Mouse (Mus musculus): ENCODE data around the gene Kcnq1.

The Kcnq1 gene

DNA sequence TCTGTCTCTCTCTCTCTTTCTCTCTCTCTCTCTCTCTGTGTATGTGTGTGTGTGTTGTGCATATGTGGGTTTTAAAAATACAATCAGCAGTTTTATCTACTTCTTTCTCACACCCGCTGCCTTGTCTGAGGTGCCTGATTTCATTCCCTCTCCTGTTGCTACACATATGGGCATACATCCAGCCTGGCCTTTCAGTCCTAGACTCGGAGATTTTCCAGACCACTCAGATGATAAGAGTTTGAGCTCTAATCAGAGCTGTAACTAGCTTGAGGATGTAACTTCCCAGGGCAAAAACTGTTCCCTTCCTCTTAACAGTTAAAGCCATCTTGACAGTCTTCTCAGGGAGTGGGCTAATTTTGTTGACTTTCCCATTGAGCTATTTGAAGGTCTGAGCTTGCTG is 265.2 kb downstream of the Kcnq1 start:
- no peak for DNase-seq (ENCODE audit: low spot score)

DNA sequence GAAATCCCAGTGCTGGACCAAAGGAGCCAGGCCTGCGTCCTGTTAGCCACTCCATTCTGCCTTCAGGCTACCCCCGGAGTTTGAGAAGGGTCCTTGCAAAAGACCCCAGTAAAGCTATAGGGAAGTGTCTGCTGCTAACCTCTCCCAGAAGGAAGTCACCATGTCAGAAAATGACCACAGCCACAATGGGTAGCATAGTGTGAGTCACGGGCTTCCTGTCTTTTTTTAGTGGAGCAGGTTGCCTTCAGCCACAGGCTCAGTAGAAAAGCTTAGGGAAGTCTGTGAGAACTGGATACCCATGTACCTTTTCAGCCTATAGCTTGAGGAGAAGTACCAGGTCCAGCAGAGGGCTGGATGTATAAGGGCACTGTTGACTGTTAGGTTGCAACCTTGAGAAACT is 267.1 kb downstream of the Kcnq1 start:
- DNase-seq (ENCODE audit: low spot score), result no peak

DNA sequence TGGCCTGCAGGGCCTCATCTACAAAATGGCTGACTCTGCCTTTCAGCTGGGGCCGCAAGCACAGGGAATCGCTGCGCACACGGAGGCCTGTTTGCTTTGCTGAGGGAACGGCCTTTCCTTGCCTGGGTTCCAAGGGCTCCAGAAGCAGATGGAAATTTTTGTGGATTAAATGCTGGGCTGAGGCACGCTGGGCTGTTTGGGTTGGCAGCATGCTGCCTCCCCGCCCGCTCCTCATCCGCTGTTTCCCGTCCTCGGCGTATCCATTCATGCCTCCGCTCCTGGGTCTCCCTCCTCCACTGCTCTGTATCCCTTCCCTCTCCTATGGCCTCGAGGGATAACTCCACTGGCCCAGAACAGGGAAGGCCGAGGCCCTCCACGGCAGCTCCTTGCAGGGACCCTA is 269.8 kb downstream of the Kcnq1 start:
- DNase-seq (ENCODE audit: low spot score), result no peak

DNA sequence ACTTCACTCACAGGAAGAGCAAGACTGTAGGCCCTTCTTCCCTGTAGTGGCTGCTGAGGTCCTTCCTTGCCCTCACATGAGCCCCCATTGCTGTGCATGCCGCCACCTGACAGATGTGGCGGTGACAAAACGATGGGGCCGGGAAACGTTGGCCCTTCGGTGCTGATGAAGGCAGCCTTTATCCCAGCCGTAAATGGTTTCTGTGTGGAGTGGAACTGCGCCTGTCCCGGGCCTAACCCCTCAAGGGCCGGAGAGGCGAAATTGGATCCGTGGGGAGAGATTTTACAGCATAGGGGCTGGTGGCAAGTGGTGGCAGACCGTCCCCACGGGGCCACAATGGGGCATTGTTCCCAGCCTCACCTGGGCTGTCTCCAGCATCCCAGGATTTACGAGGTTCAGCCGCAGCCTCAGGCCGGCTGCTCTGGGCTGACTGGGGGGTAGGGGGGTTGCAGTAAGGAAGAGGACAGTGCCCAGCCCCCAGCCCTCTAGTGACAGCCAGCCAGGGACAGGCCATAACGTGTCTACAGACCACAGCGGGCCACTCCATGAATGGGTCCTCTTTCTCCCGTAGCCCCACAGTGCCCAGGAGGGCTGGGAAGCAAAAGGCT is 274.4 kb downstream of the Kcnq1 start:
- DNase-seq (ENCODE audit: low spot score), result no peak

DNA sequence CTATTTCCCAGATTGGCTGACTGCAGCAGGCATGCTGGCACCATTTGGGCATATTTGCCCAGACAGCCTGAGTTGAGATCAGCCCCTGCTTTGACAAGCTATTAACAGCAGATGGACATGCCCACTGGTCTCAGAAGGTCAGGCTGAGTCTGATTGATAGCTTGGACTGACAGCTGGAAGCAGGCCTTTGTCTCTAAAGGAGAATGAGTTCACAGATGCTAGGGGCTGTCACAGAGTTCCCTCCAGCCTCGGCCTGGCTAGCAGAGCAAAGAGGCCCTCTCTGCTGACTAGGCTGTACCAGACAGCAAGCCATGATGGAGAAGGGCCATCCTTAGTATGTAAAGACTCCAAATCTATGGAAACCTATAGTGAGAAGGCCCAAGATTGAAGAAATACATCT is 280.5 kb downstream of the Kcnq1 start:
- DNase-seq (ENCODE audit: low spot score), result no peak

DNA sequence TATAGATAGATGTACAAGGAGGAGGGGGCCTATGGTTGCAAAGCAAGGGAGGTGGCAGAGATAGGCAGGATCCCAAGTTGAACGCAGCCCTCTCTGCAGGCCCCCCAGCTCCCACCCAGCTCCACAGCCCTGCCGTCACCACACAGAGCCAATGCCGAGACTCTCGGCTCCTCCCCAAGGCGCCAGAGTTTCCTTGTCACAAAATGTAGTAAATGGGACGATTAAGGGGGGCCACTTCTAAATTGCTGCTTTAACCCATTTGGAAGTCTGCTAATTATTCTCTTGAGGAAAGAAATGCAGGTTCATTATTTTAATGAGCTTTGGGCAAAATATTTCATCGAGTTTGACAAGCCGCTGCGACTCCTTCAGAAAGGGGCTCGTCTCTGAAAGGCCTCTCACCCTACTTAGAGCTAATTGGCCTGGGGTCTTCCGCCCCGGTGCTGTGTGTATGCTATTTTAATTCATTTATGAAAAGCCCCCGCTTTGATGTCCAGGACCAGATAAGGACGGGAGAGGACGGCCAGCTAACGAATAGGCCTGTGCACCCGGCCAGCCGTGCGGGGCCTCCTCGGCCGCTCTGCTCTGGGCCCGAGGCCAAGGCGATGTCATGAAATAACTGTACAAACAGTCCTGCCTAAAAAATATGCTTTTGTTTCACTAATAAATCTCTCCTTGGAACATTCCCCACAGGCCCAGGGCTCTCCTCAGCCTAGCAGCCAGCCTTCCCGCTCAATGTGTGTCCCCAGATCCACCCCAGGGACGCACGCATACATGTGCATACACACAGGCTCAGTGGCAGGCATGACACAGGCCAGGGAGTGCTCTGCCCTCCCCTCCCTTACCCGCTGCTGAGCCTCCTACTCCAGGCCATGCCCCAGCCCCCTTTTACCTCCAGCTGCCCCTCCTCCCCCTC is 282.9 kb downstream of the Kcnq1 start:
- DNase-seq (ENCODE audit: low spot score), result peak; percentile 39

DNA sequence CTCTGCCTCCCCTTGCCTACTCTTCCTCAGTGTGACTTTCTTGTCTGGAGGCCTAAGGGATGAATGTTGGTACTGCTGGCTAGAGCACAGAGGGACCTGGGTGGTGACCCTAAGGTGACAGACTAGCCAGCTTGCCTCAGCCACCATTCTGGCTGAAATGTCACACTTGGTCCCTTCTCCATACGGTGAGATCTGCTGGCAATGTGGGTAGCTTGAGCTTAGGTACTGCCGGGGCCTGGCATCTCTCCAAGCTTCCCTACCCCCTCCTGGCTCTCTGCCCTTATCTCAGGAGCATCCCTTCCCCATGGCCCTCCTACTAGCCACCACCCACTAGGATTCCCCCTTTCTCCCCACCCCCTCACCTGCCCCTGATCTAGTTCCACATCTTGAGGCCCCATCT is 283.7 kb downstream of the Kcnq1 start:
- no peak for DNase-seq (ENCODE audit: low spot score)

DNA sequence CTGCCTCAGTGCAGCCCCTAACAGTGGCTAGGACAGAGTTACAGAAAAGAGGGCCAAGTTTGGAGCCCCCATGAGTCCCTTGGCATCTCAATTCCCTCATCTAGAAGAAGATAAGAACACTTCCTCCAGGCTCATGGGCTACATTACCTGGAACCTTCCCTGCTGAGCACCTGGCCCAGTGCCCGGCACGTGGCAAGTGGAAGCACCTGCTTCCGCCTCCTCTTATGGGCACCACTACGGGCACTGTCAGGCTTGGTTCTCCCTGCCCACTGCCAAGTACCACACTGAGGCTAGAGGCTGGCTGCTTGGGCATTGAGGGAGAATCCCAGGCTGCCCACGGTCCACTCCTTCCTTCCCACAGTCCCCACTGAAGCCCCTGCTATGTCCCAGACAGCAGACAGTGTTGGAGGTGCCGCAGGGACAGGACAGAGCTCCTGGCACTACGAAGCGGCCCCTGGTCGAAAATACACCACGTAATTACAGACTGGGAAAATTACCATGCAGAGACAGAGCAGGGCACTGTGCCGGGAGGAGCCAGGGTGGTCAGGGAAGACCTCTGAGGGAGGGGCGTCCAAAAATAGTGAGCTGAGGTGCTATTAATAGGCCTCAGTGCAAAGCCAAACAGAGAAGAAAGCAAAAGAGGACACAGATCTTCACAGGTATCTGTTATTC is 284.3 kb downstream of the Kcnq1 start:
- DNase-seq (ENCODE audit: low spot score), result no peak

DNA sequence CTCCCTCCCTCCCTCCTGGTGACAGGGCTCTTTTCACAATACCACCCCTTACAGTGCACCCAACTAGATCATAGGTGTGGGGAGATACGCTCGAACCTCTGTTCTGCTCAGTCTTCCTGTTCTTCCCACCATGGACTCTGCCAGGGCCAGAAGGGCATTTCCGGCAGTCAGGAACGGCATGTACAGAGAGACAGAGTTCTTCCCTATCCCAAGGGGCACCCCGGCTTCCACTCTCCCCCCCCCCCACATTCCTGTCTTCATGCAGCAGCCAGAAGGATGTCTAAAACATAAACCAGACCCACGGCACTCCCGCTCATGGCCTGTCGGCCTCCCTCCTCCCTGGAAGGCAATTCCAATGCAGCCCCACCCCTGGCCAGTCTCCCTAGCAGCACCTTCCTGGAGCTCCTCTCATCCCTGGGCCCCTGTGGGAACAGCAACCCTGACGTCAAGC is 289.0 kb downstream of the Kcnq1 start:
- no peak for DNase-seq (ENCODE audit: low spot score)

DNA sequence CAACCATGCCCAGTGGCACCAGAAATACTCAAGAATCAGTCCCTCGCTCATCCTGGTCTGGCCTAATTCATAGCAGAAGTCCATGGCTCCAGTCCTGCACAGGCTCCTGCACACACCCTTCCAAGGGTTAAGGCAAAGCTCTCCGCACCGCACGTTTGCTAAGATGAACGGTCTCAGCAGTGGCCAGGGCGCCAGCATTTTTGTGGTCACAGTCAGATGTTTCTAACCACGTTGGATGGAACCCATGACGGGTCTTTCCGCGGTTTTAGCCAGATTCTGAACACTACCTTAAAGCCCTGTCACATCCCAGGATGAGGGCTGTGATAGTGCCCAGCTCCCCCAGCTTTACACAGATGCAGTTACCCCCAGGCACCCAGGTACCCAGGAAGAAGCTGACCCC is 293.6 kb downstream of the Kcnq1 start:
- no peak for DNase-seq (ENCODE audit: low spot score)

DNA sequence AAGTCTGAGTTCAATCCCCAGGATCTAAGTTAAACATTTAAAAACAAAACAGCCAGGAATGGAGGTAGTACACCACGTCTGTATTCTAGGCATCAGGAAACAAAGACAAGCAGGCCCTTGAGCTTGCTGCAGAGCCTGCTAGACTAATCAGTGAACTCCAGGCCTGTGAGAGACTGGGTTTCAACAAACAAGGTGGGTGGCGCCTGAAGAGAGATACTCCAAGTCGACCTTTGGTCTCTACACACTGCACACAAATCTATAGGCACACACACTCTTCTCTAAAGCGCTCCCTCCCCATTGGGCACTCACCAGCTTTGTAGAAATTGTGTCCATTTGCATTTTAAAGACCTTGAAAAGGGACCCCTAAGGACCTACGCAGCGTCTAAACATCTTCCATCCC is 294.4 kb downstream of the Kcnq1 start:
- DNase-seq (ENCODE audit: low spot score), result no peak

DNA sequence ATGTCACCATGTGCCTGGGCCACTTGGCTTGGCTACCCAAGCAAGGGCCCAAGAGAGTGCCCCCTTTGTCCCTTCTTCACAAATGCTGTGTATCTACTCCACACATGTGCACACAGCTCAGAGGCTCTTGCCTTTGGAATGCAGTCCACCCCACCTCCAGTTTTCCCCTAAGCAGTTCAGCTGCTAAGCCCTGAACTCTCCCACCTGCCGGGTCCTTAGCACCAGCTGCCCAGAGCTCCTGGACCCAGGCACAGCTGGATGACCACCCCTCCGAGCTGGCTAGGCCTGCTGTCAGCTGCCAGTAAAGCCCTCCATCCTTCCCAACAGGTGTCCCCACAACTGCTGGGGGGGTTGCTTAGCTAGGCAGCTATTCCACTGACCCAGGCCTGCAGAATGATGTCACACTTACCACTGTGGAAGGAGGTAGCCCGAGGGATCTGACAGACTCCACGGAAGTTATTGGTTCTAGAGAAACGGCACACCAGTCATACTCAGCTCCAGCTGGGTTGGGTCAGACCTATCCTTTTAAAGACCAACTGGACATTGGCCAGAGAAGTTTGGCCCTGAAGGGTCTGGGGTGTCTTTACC is 295.4 kb downstream of the Kcnq1 start:
- DNase-seq (ENCODE audit: low spot score), result no peak

DNA sequence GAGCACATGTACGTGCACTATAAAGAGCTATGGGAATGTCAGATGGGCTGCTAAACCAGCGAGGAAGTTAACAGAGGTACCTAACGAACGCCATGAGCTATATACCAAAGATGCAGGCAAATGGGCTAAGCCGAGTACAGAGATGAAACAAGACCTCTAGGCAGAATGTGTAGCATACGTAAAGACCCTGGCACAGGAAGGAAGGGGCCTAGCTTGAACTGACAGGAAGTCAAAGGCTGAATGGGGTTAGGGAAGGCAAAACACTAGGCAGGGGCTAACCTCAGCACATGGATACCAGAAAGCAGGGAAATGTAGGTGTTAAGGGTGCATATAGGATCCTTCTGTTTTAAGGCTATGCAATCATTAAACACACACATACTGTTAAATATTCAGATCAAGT is 298.1 kb downstream of the Kcnq1 start:
- no peak for DNase-seq (ENCODE audit: low spot score)

DNA sequence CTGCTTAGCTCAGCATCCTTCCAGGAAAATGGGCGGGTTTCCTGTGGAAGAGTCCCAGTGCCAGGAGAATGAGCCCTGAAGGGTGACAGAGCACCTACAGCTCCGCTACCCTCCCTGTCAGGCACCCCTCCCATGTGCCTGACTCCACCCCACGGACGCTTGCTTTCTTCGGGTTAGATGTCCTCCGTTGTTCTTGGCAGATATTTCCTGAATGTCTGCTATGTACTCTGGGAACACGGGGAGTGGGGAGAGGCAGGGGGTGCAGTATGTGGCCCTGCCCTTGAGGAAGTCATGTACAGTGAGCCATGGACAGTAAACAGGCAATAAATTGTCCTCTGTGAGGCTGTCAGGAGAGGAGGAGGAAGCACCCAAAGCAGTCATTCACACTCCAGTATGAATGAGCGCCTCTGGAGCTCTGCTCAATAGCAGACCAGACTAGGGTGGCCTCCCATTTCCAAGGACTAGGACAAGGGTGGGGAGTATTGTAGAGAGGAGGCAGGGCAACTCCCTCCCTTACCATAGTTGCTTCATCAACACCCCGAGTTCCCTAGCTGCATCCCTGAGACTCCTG is 301.9 kb downstream of the Kcnq1 start:
- no peak for DNase-seq (ENCODE audit: low spot score)

DNA sequence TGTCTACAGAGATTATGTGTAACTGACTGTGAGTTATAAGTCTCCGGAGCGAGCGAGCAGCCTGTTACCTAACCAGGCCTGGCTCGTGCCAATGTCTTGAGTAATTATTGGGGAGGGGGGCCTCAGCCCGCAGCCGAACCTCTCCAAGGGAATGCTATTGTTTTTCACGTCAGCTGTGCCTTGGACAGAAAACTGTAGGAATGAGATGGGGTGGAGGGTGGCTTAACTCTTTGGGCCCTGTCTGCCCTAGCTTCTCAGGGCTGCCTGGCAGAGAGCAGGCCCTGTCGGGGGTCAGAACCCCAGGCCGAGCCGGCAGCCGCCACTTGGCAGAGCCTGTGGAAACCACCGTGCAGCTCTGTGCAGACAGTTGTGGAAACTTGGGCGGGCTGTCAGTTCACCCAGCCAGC is 302.5 kb downstream of the Kcnq1 start:
- DNase-seq (ENCODE audit: low spot score), result no peak

DNA sequence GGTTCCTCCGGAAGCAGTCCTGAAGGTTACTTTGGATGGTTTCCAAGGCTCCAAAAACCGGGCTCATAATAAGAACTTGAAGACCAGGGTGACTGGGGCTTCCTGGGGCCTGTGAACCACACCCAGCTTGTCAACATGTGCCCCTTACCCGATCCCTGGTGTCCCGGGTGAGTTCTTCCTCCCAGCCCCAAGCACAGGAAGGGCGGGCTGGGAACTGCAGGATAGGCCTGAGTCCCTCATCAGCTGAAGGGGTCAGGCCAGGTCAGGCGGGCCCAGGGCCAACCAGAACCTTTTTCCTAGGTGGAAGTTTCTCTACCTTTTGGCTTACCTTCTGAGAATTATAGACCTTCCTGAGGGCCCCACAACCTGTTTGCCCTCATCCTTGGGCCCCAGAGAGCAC is 306.4 kb downstream of the Kcnq1 start:
- DNase-seq (ENCODE audit: low spot score), result no peak

DNA sequence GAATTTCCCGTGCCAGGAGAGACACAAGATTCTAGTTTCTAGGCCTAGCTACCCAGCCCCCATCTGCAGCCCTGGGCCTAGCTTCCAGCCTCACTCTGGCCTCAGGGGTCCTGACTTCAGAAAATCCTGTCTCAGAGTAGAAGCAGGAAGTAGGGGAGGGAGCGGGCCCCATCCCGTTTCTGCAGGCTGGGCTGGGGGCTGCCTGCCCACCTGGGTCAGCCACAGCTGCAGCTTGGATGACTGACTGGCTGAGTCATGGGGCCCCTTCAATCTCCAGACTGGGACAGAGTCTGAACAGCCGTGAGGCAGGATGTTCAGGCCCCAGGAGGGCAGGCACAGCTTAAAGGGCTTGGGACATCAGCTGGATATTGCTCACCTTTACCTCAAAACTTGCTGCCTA is 308.9 kb downstream of the Kcnq1 start:
- no peak for DNase-seq (ENCODE audit: low spot score)

DNA sequence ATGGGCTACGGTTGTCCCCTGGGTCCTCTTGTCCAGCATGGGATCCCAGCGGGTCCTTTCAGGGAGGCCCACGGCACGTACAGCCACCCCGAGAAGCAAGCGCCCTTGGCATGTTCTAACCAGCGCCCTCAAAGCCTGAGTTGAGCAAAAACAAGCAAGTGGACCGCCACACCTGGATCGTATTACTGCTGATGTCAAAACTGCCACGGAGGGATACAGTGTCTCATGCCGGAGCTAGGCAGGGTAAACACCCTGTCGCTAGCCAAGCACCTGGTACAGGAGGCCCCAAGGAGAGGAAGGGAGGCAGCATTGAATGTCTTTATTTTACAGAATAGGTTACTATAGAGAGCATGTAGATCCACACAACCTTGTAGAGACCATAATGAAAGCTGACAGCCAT is 310.2 kb downstream of the Kcnq1 start:
- no peak for DNase-seq (ENCODE audit: low spot score)

DNA sequence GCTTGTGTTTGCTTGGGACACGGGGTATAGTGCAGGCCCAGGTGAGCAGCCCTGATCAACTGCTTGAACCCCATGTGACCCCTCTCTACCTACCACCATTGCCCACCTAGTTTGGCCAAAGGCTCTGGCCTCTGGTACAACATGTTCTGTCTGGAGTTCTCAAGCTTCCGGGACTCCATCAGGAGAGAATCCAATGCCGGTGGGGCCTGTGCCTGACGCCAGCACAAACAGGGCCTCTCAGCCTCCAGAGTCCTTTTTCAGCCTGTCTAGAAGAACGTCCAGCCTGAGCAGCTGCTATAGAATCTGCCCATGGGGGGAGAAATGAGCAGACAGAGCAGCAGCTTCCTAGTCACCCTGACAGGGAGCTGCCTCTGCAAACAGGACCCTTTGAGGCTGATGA is 311.7 kb downstream of the Kcnq1 start:
- no peak for DNase-seq (ENCODE audit: low spot score)

DNA sequence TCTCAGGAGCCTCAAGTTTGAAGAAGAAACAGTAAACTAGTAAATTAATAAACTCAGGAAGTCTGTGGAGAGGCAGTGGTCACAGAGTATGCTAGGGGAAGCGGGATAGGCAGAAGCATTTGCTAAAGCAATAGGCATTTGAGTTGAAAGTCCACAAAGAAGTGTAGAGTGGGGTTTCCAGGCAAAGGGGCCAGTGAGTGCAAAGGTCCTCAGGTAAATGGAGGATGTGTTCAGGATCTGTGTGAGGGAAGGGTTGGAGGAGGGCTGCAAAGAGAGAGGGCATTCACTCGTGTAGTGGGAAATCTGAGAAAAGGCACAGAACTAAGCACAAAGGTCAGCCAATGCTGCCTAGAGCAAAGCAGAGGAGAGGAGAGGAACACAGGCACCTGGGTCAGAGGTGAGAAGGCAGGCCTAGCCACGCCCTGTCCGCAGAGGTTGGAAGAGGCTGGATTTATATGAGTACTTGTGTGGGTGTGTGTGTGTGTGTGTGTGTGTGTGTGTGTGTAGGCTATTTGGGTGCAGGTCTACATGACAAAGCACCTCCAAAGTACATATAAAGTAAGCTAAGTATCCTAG is 313.5 kb downstream of the Kcnq1 start:
- DNase-seq (ENCODE audit: low spot score), result no peak

DNA sequence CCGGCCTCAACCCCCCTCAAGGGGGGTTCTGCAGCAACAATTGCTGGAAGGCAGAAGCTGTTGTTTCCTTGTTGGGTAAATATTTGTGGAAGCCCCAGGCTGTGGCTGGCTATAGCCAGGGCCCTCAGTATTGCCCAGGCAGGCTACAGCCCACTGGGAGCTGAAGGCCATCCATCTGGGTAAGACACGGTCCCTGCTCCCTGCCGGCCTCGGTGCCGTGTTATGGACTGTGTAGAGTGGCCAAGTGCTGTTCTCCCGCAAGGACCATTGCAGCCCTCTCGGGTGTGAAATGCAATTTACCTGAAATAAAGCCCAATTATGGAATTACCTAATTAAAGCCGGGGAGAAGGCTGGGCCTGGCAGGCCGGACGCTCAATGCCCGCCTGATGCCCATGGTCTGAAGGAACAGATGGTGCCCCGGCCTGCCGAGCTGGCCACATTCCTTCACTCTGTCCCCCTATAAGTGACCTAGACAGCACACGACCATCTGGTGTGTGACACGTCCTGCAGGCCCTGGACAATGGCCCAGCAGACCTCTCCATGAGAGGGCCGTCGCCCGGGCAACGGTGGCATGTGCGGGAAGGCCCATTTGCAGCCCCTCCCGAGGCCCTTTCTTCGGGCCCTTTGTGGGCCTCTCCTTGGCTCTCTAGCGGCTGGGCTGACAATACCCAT is 322.1 kb downstream of the Kcnq1 start:
- no peak for DNase-seq (ENCODE audit: low spot score)
